Mouse (Mus musculus) embryonic facial prominence, embryonic 15.5 days (tissue): ENCODE results near the gene Ehmt2. TPM values are rescaled to one million over a fixed set of nuclear protein-coding genes. Genes with fewer than 3 reads are reported as not detected.

ENCODE experiments used
- microRNA-seq: library from miRNA; unstranded; fragments of <30 nt; microRNA quantifications from one replicate; pipeline ENCODE4, GENCODE M21; 2016; ENCODE audit warnings: borderline number of aligned reads
- polyA plus RNA-seq: library from polyadenylated mRNA; unstranded; fragments of >200 nt; fragmentation: Nextera tagmentation; extraction: Ambion mirVana; gene quantifications from 2 replicates; pipeline ENCODE4 v1.2.1, GENCODE M21; 2015

Ehmt2 gene
- polyA plus RNA-seq, 1 experiment from 2014 or later: 86.8 TPM

Small RNA genes lying within 50 kb of the gene (microRNA-seq; reads per million reads assigned to microRNA genes)
- gene Mir6972: not detected

Other genes starting within 250 kb of the Ehmt2 start
- gene Tnxb, start 227.9 kb upstream of the Ehmt2 start, polyA plus RNA-seq: 0.48 and 0.87 TPM in 2 replicates
- 1.4 and 2.1 TPM in 2 replicates for gene C4b, start 154.6 kb upstream of the Ehmt2 start, polyA plus RNA-seq
- gene Cyp21a1, start 93.9 kb upstream of the Ehmt2 start, polyA plus RNA-seq: 0.12 TPM in 1 of 2 replicates, not detected in the other
- 30.4 and 33.8 TPM in 2 replicates for gene Stk19, start 61.5 kb upstream of the Ehmt2 start, polyA plus RNA-seq
- 66.2 and 70.7 TPM in 2 replicates for gene Dxo, start 61.5 kb upstream of the Ehmt2 start, polyA plus RNA-seq
- 50.6 and 55.0 TPM in 2 replicates for gene Skiv2l, start 48.3 kb upstream of the Ehmt2 start, polyA plus RNA-seq
- 97.7 and 114 TPM in 2 replicates for gene Nelfe, start 48.1 kb upstream of the Ehmt2 start, polyA plus RNA-seq
- 2.9 and 3.2 TPM in 2 replicates for gene Cfb, start 36.0 kb upstream of the Ehmt2 start, polyA plus RNA-seq
- gene Zbtb12, start 19.0 kb upstream of the Ehmt2 start, polyA plus RNA-seq: 3.2 and 4.2 TPM in 2 replicates
- not detected in 2 replicates for gene Gm20547, start 16.4 kb upstream of the Ehmt2 start, polyA plus RNA-seq
- 6.7 and 7.3 TPM in 2 replicates for gene C2, start 204 bp upstream of the Ehmt2 start, polyA plus RNA-seq
- 0.49 and 0.69 TPM in 2 replicates for gene Slc44a4, start 16.0 kb downstream of the Ehmt2 start, polyA plus RNA-seq
- gene Neu1, start 32.8 kb downstream of the Ehmt2 start, polyA plus RNA-seq: 20.8 and 22.7 TPM in 2 replicates
- 2.2 and 3.4 TPM in 2 replicates for gene Hspa1b, start 60.8 kb downstream of the Ehmt2 start, polyA plus RNA-seq
- gene Gm20481, start 71.4 kb downstream of the Ehmt2 start, polyA plus RNA-seq: not detected in 2 replicates
- gene Hspa1a, start 73.7 kb downstream of the Ehmt2 start, polyA plus RNA-seq: 19.5 and 19.7 TPM in 2 replicates
- 0.71 and 0.77 TPM in 2 replicates for gene Hspa1l, start 74.2 kb downstream of the Ehmt2 start, polyA plus RNA-seq
- 163 and 173 TPM in 2 replicates for gene Lsm2, start 83.4 kb downstream of the Ehmt2 start, polyA plus RNA-seq
- 108 and 114 TPM in 2 replicates for gene Vars, start 102.5 kb downstream of the Ehmt2 start, polyA plus RNA-seq
- gene Vwa7, start 118.1 kb downstream of the Ehmt2 start, polyA plus RNA-seq: 0.43 and 0.58 TPM in 2 replicates
- 21.5 and 23.4 TPM in 2 replicates for gene Sapcd1, start 129.5 kb downstream of the Ehmt2 start, polyA plus RNA-seq
- 3.6 and 5.4 TPM in 2 replicates for gene Msh5, start 148.3 kb downstream of the Ehmt2 start, polyA plus RNA-seq
- 324 and 329 TPM in 2 replicates for gene Clic1, start 151.5 kb downstream of the Ehmt2 start, polyA plus RNA-seq
- 319 and 347 TPM in 2 replicates for gene Ddah2, start 160.6 kb downstream of the Ehmt2 start, polyA plus RNA-seq
- 98.5 and 131 TPM in 2 replicates for gene Ly6g6c, start 166.9 kb downstream of the Ehmt2 start, polyA plus RNA-seq
- 1.1 and 1.4 TPM in 2 replicates for gene Mpig6b, start 167.7 kb downstream of the Ehmt2 start, polyA plus RNA-seq
- gene Ly6g6e, start 178.4 kb downstream of the Ehmt2 start, polyA plus RNA-seq: 31.4 and 33.0 TPM in 2 replicates
- gene Ly6g6d, start 179.6 kb downstream of the Ehmt2 start, polyA plus RNA-seq: 1.5 and 2.3 TPM in 2 replicates
- 0.20 and 0.28 TPM in 2 replicates for gene Ly6g6f, start 187.1 kb downstream of the Ehmt2 start, polyA plus RNA-seq
- 102 and 105 TPM in 2 replicates for gene Abhd16a, start 190.8 kb downstream of the Ehmt2 start, polyA plus RNA-seq
- not detected in 2 replicates for gene Ly6g5c, start 209.8 kb downstream of the Ehmt2 start, polyA plus RNA-seq
- 1.4 and 1.8 TPM in 2 replicates for gene Ly6g5b, start 217.0 kb downstream of the Ehmt2 start, polyA plus RNA-seq
- gene Gpank1, start 223.0 kb downstream of the Ehmt2 start, polyA plus RNA-seq: 19.5 and 20.1 TPM in 2 replicates
- 278 and 279 TPM in 2 replicates for gene Csnk2b, start 223.6 kb downstream of the Ehmt2 start, polyA plus RNA-seq
- 11.2 and 12.2 TPM in 2 replicates for gene D17H6S53E, start 227.9 kb downstream of the Ehmt2 start, polyA plus RNA-seq
- 0.17 TPM in 1 of 2 replicates, not detected in the other for gene Apom, start 233.6 kb downstream of the Ehmt2 start, polyA plus RNA-seq
- gene Bag6, start 236.7 kb downstream of the Ehmt2 start, polyA plus RNA-seq: 57.8 TPM in 2 replicates